Mouse (Mus musculus) cerebellum, postnatal 4 days (tissue): ENCODE measurements around the gene Fbrsl1.
A peak's percentile ranks its signal among the peaks of the same experiment; 100 is the strongest.

ENCODE experiments used
- DNase-seq, 2 experiments: peaks; one replicate each; pipeline ENCODE4 v3.0.0; 2022; ENCODE audit warnings: low spot score in 2 of 2, mixed read lengths in 1 of 2

Fbrsl1 gene

DNA sequence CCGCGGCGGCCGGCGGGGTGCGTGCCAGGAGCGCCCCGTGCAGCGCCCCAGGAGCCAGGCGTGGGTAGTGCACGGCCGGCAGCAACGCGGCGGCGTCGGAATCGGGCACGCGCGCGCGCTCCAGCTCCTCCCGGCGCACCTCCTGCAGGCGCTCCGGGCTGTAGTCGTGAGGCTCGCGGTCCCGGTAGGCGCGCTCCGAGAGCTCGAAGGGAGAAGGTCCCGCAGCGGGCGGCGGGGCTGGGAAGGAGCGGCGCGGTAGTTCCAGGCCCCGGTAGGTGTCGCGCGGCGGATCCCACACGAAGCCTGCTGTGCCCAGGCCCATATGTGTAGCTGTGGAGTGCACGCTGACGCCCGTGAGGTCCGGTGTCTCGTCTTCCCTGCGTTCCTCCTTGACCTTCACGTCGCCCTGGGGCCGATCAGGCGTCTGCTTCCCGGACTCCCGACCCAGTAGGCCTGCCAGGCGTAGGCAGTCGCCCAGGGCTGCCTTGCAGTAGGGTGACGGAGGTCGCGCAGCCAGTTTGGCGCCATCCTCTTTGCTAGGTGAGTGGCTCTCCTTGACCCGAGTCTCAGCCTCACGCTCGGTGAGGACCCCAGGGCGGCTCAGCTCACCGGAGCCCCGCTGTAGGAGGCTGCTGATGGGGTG lies 85.0 kb downstream of the Fbrsl1 start:
- DNase-seq, result peak; percentile 49 to 70

DNA sequence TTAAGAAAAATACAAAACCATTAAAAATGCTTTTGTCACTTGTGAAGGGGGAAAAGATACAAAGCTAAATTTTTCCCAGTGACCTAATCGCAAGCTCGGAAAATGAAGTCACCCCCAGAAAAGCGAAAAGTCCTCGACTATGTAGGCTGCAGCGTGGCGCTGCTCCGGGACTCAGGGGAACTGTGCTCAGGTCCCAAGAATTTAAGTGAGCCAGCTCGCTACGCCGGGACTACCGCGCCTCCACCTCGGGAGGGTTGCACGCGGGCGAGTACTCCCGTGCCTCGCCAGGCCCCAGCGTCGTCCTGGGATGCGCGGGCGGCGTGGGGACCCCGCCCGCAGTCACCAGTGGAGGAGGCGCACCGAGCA lies 85.5 kb downstream of the Fbrsl1 start:
- no peak for DNase-seq

DNA sequence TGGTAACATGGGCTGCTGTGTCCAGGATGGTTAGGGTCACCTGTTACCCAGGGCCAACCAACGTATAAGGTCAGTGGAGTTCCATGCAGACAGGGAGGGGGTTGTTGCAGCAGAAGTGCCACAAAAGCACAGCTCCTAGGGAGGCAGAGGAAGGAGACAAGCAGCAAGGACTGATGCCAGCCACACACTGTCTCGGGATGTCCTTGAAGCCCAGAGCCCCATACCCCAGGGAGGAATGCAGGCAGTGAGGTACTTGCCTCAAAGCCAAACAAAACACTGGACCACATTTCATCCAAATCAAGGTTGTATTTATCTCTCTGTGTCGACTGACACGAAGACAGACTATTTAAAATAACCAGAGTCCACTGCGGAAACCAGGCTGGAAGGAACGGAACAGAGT lies 86.8 kb downstream of the Fbrsl1 start:
- DNase-seq, result no peak

DNA sequence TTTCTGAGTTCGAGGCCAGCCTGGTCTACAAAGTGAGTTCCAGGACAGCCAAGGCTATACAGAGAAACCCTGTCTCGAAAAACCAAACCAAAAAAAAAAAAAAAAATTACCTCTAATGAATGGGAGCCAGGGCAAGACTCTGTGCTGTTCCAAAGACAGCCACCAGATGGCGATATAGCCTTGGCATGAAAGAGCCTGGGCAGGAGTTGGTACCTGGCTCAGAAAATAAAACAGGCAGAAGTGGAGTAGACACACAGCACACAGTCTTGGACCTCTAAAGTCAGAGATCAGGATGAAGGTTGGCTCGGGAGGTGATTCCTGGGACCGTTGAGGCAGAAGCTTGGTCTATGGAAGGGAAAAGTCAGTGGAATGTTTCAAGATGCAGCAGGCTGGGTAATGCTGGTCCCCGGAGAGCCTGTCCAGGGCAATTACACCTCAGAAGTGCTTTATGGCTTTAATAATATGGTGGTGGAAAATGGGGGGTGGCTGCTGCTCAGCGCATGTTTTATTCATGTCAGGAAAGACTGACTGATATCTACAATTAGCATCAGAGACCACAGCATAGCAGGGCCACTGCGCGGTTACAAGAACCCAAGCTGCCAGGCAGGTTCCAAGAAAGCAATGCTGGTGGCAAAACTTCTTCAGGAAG lies 90.6 kb downstream of the Fbrsl1 start:
- peak; percentile 79 to 90 for DNase-seq

- DNase-seq, result peak in 1 of 2 experiments; percentile 48
These were observed 93.6 kb downstream of the Fbrsl1 start for GRCm38 (mm10) chr5:110354716-110355115.

- DNase-seq, result no peak
These were observed 101.3 kb downstream of the Fbrsl1 start for GRCm38 (mm10) chr5:110347006-110347405.

DNA sequence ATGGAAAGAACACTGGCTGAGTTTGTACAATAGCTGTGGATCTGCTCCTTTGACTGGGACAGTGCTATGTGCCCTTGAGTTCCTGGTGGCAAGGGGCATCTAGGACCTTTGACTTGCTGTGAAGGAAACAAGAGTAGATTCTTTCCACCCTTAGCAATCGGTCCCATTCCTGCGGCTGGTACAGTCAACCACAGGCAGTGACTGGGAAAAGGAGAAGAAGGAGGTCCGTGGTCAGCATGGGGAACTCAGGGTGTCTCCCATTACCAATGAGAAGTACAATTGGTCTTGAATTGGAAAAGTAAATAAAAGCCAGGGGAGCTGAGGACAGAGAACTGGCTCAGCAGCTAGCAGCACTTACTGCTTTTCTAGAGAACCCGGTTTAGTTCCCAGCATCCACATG lies 102.8 kb downstream of the Fbrsl1 start:
- no peak for DNase-seq

GRCm38 (mm10) chr5:110344524-110344923 lies 103.8 kb downstream of the Fbrsl1 start, which contains the start of gene Lrcol1:
Gene Lrcol1, plus strand, starts transcription at chr5:110344730.
- DNase-seq, result no peak

DNA sequence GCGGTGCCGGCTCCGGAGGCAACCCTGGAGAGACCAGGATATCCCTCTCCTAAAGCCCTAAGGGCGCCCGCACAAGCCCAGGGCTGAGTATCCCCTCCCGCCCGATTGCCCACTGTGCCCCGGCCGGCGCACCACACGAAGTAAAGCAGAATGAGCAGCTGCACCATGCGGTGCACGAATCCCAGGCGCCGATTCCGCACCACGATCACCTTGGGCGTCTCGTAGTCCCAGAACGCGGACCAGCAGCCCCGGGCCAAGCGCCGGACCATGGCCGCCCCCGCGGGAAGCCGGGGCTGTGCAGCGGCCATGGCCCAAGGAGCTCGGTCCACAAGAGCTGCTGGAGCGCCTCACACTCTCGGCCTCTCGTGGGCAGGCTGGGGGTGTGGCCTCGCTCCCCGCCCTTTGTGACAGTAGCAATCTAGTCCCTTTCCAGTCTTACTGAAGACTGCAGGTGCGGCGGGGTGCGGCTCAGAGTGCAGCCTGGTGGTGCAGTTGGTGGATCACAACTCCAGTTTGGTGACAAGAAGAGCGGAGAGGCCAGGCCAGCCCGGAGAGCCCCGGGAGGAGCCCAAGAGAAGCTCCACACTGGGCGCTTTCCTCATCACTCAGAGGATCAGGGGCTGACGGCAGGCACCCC lies 105.5 kb downstream of the Fbrsl1 start, which contains the start of gene P2rx2:
Gene P2rx2, minus strand, starts transcription at position 565 of the 637 bp plus-strand sequence.
- peak in 1 of 2 experiments; percentile 30 for DNase-seq

- no peak for DNase-seq
These were observed 109.5 kb downstream of the Fbrsl1 start for GRCm38 (mm10) chr5:110338792-110339191.

- no peak for DNase-seq
These were observed 117.8 kb downstream of the Fbrsl1 start for GRCm38 (mm10) chr5:110330508-110330907.

GRCm38 (mm10) chr5:110313127-110313526 lies 135.2 kb downstream of the Fbrsl1 start:
- DNase-seq, result no peak
